Mouse (Mus musculus) forebrain, embryonic 11.5 days (tissue): Measurements from ENCODE around the gene Vmn1r104. TPM values are rescaled to one million over a fixed set of nuclear protein-coding genes. Genes with fewer than 3 reads are reported as not detected.
"Not testable (repeated sequence)": the region's sequence is repeated elsewhere in the genome, so short reads cannot be mapped to it uniquely, and the experiment has no call there.

Experiments used
- ATAC-seq: fragments of 200-750 bp; cut with Nextera tagmentation; replicated peaks from 2 replicates; pipeline ENCODE4 v1.8.0; 2017; ENCODE audit warnings: moderate TSS enrichment; ENCODE audit not compliant: low FRiP score
- DNase-seq: peaks from one replicate; pipeline ENCODE4 v3.0.0-alpha.2; 2017; ENCODE audit warnings: low spot score
- H3K27ac ChIP-seq: fragments of 300-500 bp; sonication (generic); 2 replicates; pipeline ENCODE4 v1.5.1; 2014; ENCODE audit warnings: low read depth, low read length
- H3K27me3 ChIP-seq: fragments of 300-500 bp; sonication (generic); 2 replicates; pipeline ENCODE4 v1.6.1; 2014; ENCODE audit warnings: mild to moderate bottlenecking, low read length, mixed read lengths; ENCODE audit not compliant: control insufficient read depth, insufficient read depth
- H3K36me3 ChIP-seq: fragments of 300-500 bp; sonication (generic); 2 replicates; pipeline ENCODE4 v1.6.1; 2014; ENCODE audit warnings: mild to moderate bottlenecking, low read length, moderate library complexity, mixed read lengths; ENCODE audit not compliant: control insufficient read depth, insufficient read depth
- H3K4me1 ChIP-seq: fragments of 300-500 bp; sonication (generic); replicated peaks from 2 replicates; pipeline ENCODE4 v1.6.1; 2014; ENCODE audit warnings: low read length, mixed read lengths; ENCODE audit not compliant: control insufficient read depth, insufficient read depth
- H3K4me2 ChIP-seq: fragments of 300-500 bp; sonication (generic); 2 replicates; pipeline ENCODE4 v1.6.1; 2014; ENCODE audit warnings: low read depth, mild to moderate bottlenecking, low read length, moderate library complexity, mixed read lengths; ENCODE audit not compliant: severe bottlenecking
- H3K4me3 ChIP-seq: fragments of 300-500 bp; sonication (generic); 2 replicates; pipeline ENCODE4 v1.5.1; 2014; ENCODE audit warnings: low read depth, low read length
- H3K9ac ChIP-seq: fragments of 300-500 bp; sonication (generic); 2 replicates; pipeline ENCODE4 v1.6.1; 2014; ENCODE audit warnings: low read length
- H3K9me3 ChIP-seq: fragments of 300-500 bp; sonication (generic); 2 replicates; pipeline ENCODE4 v1.6.1; 2016; ENCODE audit warnings: low read length, mixed read lengths; ENCODE audit not compliant: control insufficient read depth
- WGBS: fragments of 180-500 bp; shearing (Covaris S2); extraction: QIAGEN DNeasy Blood & Tissue Kit; methylation state at CpG from one replicate; pipeline ENCODE4 v1.1.7; 2014; 5-methylcytosine and 5-hydroxymethylcytosine counted together
- polyA plus RNA-seq: library from polyadenylated mRNA; unstranded; fragments of >200 nt; fragmentation: Nextera tagmentation; extraction: Ambion mirVana; gene quantifications from 2 replicates; pipeline ENCODE4 v1.2.1, GENCODE M21; 2014

The Vmn1r104 gene
- polyA plus RNA-seq = not detected in 2 replicates

GRCm38 (mm10) chr7:20533537-20533936 is at the start of gene Vmn1r104:
Gene Vmn1r104, plus strand, starts transcription at chr7:20533837.
- not testable (repeated sequence) for H3K27me3 ChIP-seq, H3K36me3 ChIP-seq, H3K4me3 ChIP-seq, ATAC-seq, H3K27ac ChIP-seq, DNase-seq, H3K4me1 ChIP-seq, H3K9ac ChIP-seq, H3K4me2 ChIP-seq, H3K9me3 ChIP-seq
- WGBS = no CpG with 5 or more reads among the region's 3 CpGs

- ATAC-seq, H3K4me3 ChIP-seq, H3K9ac ChIP-seq, H3K27ac ChIP-seq, H3K4me1 ChIP-seq, DNase-seq, H3K9me3 ChIP-seq, H3K36me3 ChIP-seq, H3K27me3 ChIP-seq, H3K4me2 ChIP-seq: not testable (repeated sequence)
- WGBS = no CpG with 5 or more reads among the region's 3 CpGs
Observed at GRCm38 (mm10) chr7:20510434-20510833, 23.2 kb upstream of the Vmn1r104 start, which contains the start of gene Vmn1r103. Gene Vmn1r103, minus strand, starts transcription at chr7:20510534.

GRCm38 (mm10) chr7:20545657-20546056 is 12.0 kb downstream of the Vmn1r104 start, which contains the start of gene Gm5726:
Gene Gm5726, minus strand, starts transcription at chr7:20545757.
- H3K9me3 ChIP-seq, H3K27me3 ChIP-seq, H3K9ac ChIP-seq, DNase-seq, H3K4me1 ChIP-seq, H3K4me3 ChIP-seq, H3K27ac ChIP-seq, ATAC-seq, H3K4me2 ChIP-seq, H3K36me3 ChIP-seq: not testable (repeated sequence)
- WGBS = no CpG with 5 or more reads among the region's 1 CpGs

- H3K4me3 ChIP-seq, DNase-seq, H3K4me2 ChIP-seq, ATAC-seq, H3K27ac ChIP-seq, H3K36me3 ChIP-seq, H3K9me3 ChIP-seq, H3K27me3 ChIP-seq, H3K9ac ChIP-seq, H3K4me1 ChIP-seq: not testable (repeated sequence)
- no CpG with 5 or more reads among the region's 3 CpGs for WGBS
Observed at GRCm38 (mm10) chr7:20576141-20576540, 42.5 kb downstream of the Vmn1r104 start, which contains the start of gene Gm4141. Gene Gm4141, minus strand, starts transcription at chr7:20576241.

Other genes with a start within 250 kb of the Vmn1r104 start
- gene Gm4133, start 199.8 kb upstream of the Vmn1r104 start, polyA plus RNA-seq = not detected in 2 replicates
- gene Gm5728, start 158.4 kb upstream of the Vmn1r104 start, polyA plus RNA-seq = not detected in 2 replicates
- gene Vmn1r100, start 115.9 kb upstream of the Vmn1r104 start, polyA plus RNA-seq = not detected in 2 replicates
- gene Vmn1r101, start 91.2 kb upstream of the Vmn1r104 start, polyA plus RNA-seq = not detected in 2 replicates
- gene Gm10670, start 58.9 kb upstream of the Vmn1r104 start, polyA plus RNA-seq = not detected in 2 replicates
- not detected in 2 replicates for gene Vmn1r103, start 23.3 kb upstream of the Vmn1r104 start, polyA plus RNA-seq
- gene Gm5726, start 11.9 kb downstream of the Vmn1r104 start, polyA plus RNA-seq = not detected in 2 replicates
- not detected in 2 replicates for gene Gm4141, start 42.4 kb downstream of the Vmn1r104 start, polyA plus RNA-seq
- gene Gm4513, start 65.2 kb downstream of the Vmn1r104 start, polyA plus RNA-seq = not detected in 2 replicates
- gene Vmn1r107, start 135.1 kb downstream of the Vmn1r104 start, polyA plus RNA-seq = not detected in 2 replicates
- gene Vmn1r111, start 169.4 kb downstream of the Vmn1r104 start, polyA plus RNA-seq = not detected in 2 replicates
- not detected in 2 replicates for gene Gm10668, start 196.8 kb downstream of the Vmn1r104 start, polyA plus RNA-seq
- gene Vmn1r112, start 237.3 kb downstream of the Vmn1r104 start, polyA plus RNA-seq = not detected in 2 replicates